Mouse (Mus musculus) skeletal muscle tissue, postnatal 0 days (tissue): ENCODE measurements around the gene Gm8271. TPM values are rescaled to one million over a fixed set of nuclear protein-coding genes. Genes with fewer than 3 reads are reported as not detected.

Source experiments
- polyA plus RNA-seq: library from polyadenylated mRNA; unstranded; fragments of >200 nt; fragmentation: Nextera tagmentation; extraction: Ambion mirVana; gene quantifications from 2 replicates; pipeline ENCODE4 v1.2.1, GENCODE M21; 2015

Gene Gm8271
- not detected in 2 replicates for polyA plus RNA-seq

GRCm38 (mm10) chr14:5185493-5185892, at the start of gene Gm8271:
Gene Gm8271, plus strand, starts transcription at chr14:5185793.

GRCm38 (mm10) chr14:5164235-5164634, 21.4 kb upstream of the Gm8271 start, which contains the start of gene Gm3317:
Gene Gm3317, plus strand, starts transcription at chr14:5164535.

Other genes starting within 250 kb of the Gm8271 start
- gene Gm8297, start 201.9 kb upstream of the Gm8271 start, polyA plus RNA-seq: not detected in 2 replicates
- not detected in 2 replicates for gene Gm3298, start 169.9 kb upstream of the Gm8271 start, polyA plus RNA-seq
- gene 4930555G01Rik, start 135.2 kb upstream of the Gm8271 start, polyA plus RNA-seq: not detected in 2 replicates
- gene Gm8281, start 114.8 kb upstream of the Gm8271 start, polyA plus RNA-seq: 0.15 and 0.55 TPM in 2 replicates
- not detected in 2 replicates for gene Gm8279, start 54.3 kb upstream of the Gm8271 start, polyA plus RNA-seq
- not detected in 2 replicates for gene Gm3317, start 21.3 kb upstream of the Gm8271 start, polyA plus RNA-seq
- not detected in 2 replicates for gene Gm3526, start 74.8 kb downstream of the Gm8271 start, polyA plus RNA-seq
- not detected in 2 replicates for gene Gm3542, start 149.1 kb downstream of the Gm8271 start, polyA plus RNA-seq
- 0.27 TPM in 1 of 2 replicates, not detected in the other for gene Gm3500, start 203.3 kb downstream of the Gm8271 start, polyA plus RNA-seq